Mouse (Mus musculus): Measurements from ENCODE around the gene Fgfr2.
"Not testable (repeated sequence)": the region's sequence is repeated elsewhere in the genome, so short reads cannot be mapped to it uniquely, and the experiment has no call there.

Gene Fgfr2

GRCm38 (mm10) chr7:130629999-130630398 is 2493.2 kb downstream of the Fgfr2 start:
- DNase-seq (ENCODE audit: low spot score), result no peak

DNA sequence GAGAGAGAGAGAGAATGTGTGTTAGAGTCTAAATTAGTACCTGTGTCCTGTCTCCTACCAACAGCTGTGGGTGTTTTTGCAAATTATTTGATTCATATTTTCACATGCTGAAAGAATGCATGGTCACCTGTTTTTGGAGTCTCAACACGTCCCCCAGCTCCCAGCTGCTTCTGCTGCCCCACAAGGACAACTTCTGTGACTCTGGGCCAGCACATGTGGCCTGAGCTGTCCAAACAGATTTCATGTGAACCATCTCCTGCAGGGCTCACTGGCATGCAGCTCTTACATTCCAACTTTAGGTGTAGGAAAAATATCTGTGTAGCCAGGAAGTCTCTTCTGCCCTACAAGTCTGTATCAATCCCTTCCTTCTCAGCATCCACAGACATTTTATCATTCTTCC is 2494.5 kb downstream of the Fgfr2 start:
- DNase-seq (ENCODE audit: low spot score), result no peak

DNA sequence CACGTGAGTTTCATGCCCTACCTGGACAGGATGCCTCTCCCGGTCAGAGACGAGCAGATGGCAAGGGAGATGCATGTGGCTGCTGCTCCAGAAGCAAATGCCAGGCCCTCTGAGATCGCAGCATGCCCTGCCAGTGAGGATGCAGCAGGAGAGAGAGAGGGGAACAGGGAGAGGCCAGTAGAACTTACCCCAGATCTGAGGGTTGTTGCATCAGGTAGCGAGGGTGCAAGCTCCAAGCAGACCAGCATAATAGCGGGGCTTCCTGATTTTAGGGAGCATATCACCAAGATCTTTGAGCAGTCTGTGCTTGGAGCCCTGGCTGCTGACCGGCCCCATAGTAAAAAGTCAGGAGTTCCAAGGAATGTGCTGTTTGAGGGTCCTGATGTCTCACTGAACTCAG is 2497.8 kb downstream of the Fgfr2 start:
- DNase-seq (ENCODE audit: low spot score), result no peak

DNA sequence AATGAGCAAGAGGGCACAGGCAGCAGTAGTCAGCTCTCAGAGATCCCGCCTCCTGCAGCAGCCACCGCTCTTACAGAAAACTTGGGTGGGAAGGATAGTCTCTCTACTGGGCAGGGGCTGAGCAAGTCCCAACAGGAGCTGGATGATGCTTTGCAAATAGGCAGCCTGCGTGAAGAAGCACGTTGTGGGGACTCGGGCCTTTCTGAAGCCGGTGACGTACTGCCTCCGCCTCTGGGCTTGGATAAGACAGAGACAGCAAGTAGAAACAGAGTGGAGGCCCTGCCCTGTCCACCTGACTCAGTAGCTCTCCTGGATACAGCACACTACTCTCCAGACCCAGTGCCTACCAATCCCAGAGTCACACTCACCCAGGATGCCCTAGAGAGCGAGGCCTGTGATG is 2498.9 kb downstream of the Fgfr2 start:
- no peak for DNase-seq (ENCODE audit: low spot score)

GRCm38 (mm10) chr7:130622359-130622758 is 2500.8 kb downstream of the Fgfr2 start:
- DNase-seq (ENCODE audit: low spot score), result no peak

GRCm38 (mm10) chr7:130621953-130622352 is 2501.2 kb downstream of the Fgfr2 start:
- no peak for DNase-seq (ENCODE audit: low spot score)

- no peak for DNase-seq (ENCODE audit: low spot score)
These were observed 2502.1 kb downstream of the Fgfr2 start for GRCm38 (mm10) chr7:130621068-130621467.

GRCm38 (mm10) chr7:130617591-130617990 is 2505.6 kb downstream of the Fgfr2 start:
- DNase-seq (ENCODE audit: low spot score), result no peak

DNA sequence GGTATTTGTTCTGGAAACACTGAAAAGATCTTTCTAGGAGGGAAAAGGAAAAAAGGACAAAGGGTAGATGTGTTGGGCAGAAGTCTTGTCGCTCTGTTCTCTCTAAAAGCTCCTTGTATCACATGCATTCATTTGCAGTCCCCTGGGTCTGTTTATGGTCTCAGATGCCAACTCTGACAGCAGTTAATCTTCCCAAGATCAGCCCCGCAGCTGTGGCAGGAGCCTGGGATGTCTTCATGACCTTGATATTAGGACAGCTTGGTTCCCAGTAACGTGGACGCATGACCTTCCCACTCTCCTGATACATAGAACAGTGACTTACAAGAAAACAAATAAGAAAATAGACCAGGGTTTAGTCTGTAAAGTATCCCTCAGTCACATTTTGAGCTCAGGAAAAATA is 2509.2 kb downstream of the Fgfr2 start:
- no peak for DNase-seq (ENCODE audit: low spot score)

DNA sequence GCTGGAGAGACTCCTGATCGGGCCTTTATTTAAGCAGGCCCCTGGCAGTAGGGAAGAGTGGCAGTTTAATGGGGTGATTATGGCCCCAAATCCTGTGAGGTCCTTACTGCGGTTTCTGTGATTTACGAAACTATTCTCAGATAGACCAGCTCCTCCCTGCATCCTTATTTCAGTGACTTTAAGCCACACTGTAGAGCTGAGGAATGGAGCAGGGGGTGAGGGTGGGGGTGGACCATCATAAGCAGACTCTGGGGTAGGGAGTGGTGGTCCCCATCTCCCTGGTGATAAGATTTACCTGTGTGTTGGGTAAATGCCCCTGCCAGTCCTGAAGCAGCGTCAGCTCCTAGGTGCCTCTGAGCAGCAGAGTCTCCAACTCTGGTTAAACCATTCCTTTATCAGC is 2516.2 kb downstream of the Fgfr2 start:
- DNase-seq (ENCODE audit: low spot score), result no peak

DNA sequence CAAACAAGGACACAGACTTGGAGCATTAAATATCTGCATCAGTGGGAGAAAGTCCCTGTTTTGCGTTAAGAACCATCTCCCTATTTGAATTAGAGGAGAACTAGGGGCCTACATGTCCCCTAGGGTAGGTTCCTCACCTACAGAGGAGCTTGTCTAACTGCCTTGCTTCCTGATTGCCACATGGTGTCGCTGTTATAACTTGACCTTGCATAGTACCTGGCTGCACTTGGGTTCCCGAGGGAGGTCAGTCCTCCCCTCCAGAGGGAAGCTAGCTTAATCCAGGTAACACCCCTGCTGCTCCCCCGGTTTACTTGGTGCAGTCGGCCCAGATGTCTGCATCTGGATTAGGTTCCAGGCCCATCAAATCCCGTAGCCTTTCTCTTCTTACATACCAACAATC is 2518.0 kb downstream of the Fgfr2 start:
- no peak for DNase-seq (ENCODE audit: low spot score)

- DNase-seq (ENCODE audit: low spot score), result no peak
These were observed 2518.8 kb downstream of the Fgfr2 start for GRCm38 (mm10) chr7:130604390-130604789.

GRCm38 (mm10) chr7:130603556-130603955 is 2519.6 kb downstream of the Fgfr2 start:
- DNase-seq (ENCODE audit: low spot score), result no peak

DNA sequence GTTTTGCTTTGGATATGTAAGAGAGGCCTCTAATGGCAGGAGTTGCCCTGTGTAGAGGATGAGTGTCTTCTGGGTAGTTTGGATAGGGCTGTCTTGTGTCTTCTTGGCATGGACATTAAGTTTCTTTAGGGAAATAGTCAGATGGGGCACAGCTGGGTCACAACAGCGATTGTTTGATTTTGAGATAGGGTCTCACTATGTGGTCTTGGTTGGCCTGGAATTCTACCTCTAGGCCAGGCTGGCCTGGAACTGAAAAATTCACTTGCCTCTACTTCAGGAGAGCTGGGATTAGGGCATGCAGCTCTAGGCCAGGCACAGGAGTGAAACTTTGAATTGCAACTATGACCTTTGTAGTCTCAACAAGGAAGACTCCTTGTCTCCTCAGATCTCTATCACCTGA is 2520.3 kb downstream of the Fgfr2 start:
- no peak for DNase-seq (ENCODE audit: low spot score)

DNA sequence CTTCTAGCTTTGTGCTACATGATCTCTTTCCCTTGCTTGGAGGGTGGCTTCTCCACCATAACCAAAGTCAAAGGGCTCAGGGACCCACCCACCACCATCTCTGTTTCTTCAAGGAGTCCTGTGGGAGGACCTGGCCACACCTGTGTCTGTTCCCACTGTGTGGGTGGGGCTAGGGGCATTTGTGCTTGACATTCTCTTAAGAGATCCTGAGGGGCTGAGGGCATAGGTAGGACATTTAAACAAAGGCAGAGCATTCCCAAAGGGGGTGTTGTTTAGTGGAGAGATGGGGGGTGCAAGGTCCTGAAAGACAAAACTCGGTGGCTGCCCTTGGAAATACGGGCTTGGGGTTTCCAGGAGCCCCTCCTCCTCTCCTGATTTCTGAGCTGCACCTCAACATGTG is 2522.6 kb downstream of the Fgfr2 start:
- DNase-seq (ENCODE audit: low spot score), result no peak

- DNase-seq (ENCODE audit: low spot score), result no peak
These were observed 2523.1 kb downstream of the Fgfr2 start for GRCm38 (mm10) chr7:130600074-130600473.

DNA sequence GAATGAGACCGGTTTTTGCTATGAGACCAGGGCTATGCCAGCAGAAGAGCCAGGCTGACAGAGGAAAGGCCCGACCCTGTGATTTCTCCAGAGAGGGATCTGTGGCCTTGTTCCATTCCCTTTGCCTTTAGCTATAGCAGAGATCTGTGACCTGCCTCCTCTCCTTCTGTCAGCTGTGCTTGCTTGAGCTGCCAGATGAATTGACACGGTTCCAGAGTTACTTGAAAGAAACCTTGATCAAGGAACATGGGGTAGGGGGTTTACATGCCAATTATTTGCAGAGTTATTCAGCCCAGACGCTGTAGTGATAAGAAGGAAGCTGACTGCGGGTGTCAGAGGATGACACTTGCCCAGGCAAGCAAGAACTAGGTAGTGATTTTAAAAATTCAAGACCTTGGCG is 2525.6 kb downstream of the Fgfr2 start:
- no peak for DNase-seq (ENCODE audit: low spot score)

DNA sequence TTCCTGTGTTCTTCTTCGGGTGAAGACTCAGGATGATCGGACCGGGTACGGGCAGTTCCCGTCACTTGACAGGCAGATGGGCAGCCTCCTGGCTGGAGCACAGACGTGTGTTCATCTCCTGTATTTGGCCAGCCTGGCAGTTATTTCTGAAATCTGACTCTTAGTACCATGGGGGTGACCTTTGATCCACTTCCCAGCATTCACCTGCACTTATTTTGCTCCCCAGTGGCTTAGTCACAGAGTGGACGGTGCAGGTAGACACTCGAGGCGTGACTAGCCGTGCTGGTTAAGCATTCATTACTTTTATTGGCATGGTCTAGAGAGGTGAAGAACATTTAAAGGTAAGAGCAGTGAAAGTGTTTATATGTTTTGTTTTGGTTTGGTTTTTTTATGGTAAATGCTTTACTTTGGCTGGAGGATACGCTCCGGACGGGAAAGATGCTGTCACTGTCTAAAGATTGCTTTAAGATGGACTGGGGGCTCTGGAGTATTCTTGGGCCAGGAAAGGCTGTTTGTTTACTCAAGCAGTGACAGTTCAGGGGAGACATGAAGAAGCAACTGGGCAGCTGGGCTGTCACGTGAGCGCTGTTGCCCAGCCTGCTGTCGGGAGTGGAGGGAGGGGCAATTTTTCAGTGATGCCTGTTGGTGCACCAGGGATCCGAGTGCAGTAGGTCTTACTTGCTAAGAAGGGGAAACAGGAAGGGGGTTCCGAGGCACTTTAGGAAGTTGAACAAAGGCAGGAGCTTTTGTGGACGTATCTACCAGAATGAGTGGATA is 2526.9 kb downstream of the Fgfr2 start:
- DNase-seq (ENCODE audit: low spot score), result not testable (repeated sequence)

DNA sequence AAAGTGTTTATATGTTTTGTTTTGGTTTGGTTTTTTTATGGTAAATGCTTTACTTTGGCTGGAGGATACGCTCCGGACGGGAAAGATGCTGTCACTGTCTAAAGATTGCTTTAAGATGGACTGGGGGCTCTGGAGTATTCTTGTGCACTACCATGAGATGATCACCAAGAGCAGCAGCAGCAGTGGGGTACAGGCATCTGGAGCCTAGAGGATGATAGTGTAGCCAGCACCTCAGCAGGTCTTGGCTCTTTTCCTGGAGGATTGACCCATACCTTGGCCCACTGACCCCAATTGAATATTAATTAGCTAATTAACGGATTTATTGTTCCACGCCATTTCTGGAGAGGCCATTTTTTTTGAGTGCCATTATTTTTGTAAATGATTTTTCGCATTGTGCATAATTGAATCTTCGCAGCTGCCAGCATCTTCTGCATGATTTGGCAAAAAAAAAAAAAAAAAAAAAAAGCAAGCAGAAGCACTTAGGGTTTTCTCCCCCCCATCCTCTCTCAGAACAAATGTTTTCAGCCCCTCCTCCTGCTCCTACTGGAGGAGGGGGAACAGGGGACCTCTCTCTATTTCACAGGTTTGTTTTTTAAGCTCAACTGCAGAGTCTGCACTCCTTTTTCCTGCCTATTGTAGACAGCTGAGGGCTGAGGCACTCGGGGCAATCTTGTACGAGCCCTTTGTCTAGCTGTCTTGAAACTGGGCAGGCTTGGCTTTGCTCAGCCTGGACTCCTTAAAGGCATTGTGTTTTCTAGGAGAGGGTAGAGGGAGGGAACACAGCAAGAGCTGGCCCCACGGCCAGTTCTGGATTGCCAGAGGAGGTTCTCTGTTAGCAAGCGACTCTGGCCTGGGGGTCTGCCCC is 2529.5 kb downstream of the Fgfr2 start:
- DNase-seq (ENCODE audit: low spot score), result not testable (repeated sequence)

DNA sequence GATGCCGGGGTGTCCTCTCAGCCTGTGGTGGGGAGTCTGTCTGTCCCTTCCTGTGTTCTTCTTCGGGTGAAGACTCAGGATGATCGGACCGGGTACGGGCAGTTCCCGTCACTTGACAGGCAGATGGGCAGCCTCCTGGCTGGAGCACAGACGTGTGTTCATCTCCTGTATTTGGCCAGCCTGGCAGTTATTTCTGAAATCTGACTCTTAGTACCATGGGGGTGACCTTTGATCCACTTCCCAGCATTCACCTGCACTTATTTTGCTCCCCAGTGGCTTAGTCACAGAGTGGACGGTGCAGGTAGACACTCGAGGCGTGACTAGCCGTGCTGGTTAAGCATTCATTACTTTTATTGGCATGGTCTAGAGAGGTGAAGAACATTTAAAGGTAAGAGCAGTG is 2530.2 kb downstream of the Fgfr2 start:
- not testable (repeated sequence) for DNase-seq (ENCODE audit: low spot score)

GRCm38 (mm10) chr7:130590845-130591437 is 2532.2 kb downstream of the Fgfr2 start:
- no peak for DNase-seq (ENCODE audit: low spot score)

- DNase-seq (ENCODE audit: low spot score), result no peak
These were observed 2532.9 kb downstream of the Fgfr2 start for GRCm38 (mm10) chr7:130590081-130590828.

Measured in ovary, postnatal 14 days (tissue).